Mouse (Mus musculus): ENCODE measurements around the gene Dnase2a. TPM values are rescaled to one million over a fixed set of nuclear protein-coding genes. Genes with fewer than 3 reads are reported as not detected.
"Not testable (repeated sequence)": the region's sequence is repeated elsewhere in the genome, so short reads cannot be mapped to it uniquely, and the experiment has no call there.

Gene Dnase2a
- polyA plus RNA-seq, 1 experiment from 2014 or later = 6.5 TPM

DNA sequence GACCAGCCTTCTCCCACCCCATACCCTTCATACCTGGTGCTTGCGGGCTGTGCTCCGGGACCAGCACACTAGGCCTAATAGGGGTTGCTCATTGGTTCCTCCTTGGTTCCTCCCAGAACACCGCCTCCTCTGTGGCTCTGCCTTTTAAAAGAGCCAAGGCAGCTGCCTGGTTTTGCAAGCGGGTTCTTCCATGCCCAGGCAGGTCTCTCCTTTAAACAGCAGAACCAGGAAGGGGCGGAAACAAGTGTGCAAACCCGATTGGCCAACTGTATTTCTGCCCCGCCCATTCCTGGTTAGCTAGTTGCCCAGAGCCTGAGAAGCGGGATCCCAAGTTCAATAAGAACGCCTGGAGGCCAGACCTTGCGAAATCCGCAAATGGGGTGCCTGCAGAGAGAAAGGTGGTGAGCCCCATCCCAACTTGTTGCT lies 14.6 kb upstream of the Dnase2a start, which contains the start of gene Gcdh:
Gene Gcdh, minus strand, starts transcription at position 213 of the 426 bp plus-strand sequence.
- Histone ChIP-seq H3K36me3 (peaks cover 21% of the 10 kb centered on the region), H3K27me3 (replicated peaks) (no peaks in the 10 kb centered on the region), H3K4me3 (peak within 1 kb of the TSS; percentile 70), H3K9me3 (no peaks in the 10 kb centered on the region), H3K27ac (no peak within 1 kb of the TSS), H3K4me2 (replicated peaks) (peak within 1 kb of the TSS; percentile 92), H3K4me1 (peaks cover 12% of the 10 kb centered on the region), H3K9ac (peak within 1 kb of the TSS; percentile 73)
- 0% methylated on average over 11 of the region's 11 CpGs for WGBS
- ATAC-seq (ENCODE audit: low FRiP score, low read depth) = peak; percentile 95

GRCm38 (mm10) chr8:84895963-84896362 lies 12.4 kb upstream of the Dnase2a start:
- no peak overlapping the region for H3K27ac ChIP-seq
- no peak overlapping the region for H3K4me2 ChIP-seq (replicated peaks)

GRCm38 (mm10) chr8:84901071-84901470 lies 7.3 kb upstream of the Dnase2a start:
- Histone ChIP-seq H3K9me3 (no peaks in the 10 kb centered on the region), H3K4me1 (peaks cover 13% of the 10 kb centered on the region), H3K27ac (no peak overlapping the region), H3K27me3 (replicated peaks) (peaks cover 14% of the 10 kb centered on the region; the same call in 1 of the 2 replicates), H3K9ac (no peak overlapping the region), H3K4me2 (replicated peaks) (no peak overlapping the region), H3K36me3 (no peaks in the 10 kb centered on the region), H3K4me3 (no peak overlapping the region)
- 76% methylated on average over 4 of the region's 4 CpGs for whole genome bisulfite sequencing
- ATAC-seq (ENCODE audit: low FRiP score, low read depth) = no peak

More at GRCm38 (mm10) chr8:84895963-84896362, 12.4 kb upstream of the Dnase2a start:
- Histone ChIP-seq H3K4me1 (peaks cover 12% of the 10 kb centered on the region), H3K36me3 (0 out of 2 replicates have a peak, but pooled peaks cover 4% of the 10 kb centered on the region), H3K9me3 (no peaks in the 10 kb centered on the region), H3K4me3 (no peak overlapping the region), H3K27me3 (replicated peaks) (peaks cover 1% of the 10 kb centered on the region; the same call in 1 of the 2 replicates), H3K9ac (no peak overlapping the region)
- no peak for ATAC-seq (ENCODE audit: low FRiP score, low read depth)
- WGBS = 90% methylated on average over 5 of the region's 5 CpGs

DNA sequence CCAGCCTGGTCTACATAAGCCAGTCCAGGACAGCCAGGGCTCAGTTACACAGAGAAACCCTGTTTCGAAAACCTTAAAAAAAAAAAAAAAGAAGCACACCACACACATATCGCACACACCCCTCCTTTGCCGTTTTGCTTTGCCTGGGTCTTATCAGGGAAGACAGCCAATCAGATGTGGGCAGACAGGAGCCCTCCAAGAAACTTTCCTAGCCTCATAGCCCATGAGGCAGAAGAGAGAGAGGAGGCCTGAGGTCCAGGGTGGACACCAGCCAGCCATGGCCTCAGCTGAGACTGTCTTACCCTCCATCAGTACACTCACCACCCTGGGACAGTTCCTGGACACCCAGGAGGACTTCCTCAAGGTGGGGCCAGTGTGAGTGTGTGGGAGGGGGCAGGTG lies 6.6 kb upstream of the Dnase2a start, which contains the start of gene Klf1:
Gene Klf1, plus strand, starts transcription at position 177 of the 400 bp plus-strand sequence.
- Histone ChIP-seq H3K4me3 (peak within 1 kb of the TSS; percentile 52), H3K27me3 (replicated peaks) (peaks cover 14% of the 10 kb centered on the region; the same call in 1 of the 2 replicates), H3K9ac (peak within 1 kb of the TSS; percentile 64), H3K27ac (no peak within 1 kb of the TSS), H3K9me3 (no peaks in the 10 kb centered on the region), H3K4me1 (peaks cover 13% of the 10 kb centered on the region), H3K36me3 (no peaks in the 10 kb centered on the region), H3K4me2 (replicated peaks) (peak within 1 kb of the TSS; percentile 93)
- whole genome bisulfite sequencing = 77% methylated on average over 3 of the region's 3 CpGs
- no peak for ATAC-seq (ENCODE audit: low FRiP score, low read depth)

GRCm38 (mm10) chr8:84902367-84902919 lies 5.9 kb upstream of the Dnase2a start:
- Histone ChIP-seq H3K4me2 (replicated peaks) (peak overlapping the region; percentile 93), H3K27me3 (replicated peaks) (peaks cover 14% of the 10 kb centered on the region; the same call in 1 of the 2 replicates), H3K36me3 (no peaks in the 10 kb centered on the region), H3K4me3 (peak overlapping the region; percentile 52), H3K27ac (no peak overlapping the region), H3K9ac (peak overlapping the region; percentile 64), H3K4me1 (peaks cover 13% of the 10 kb centered on the region), H3K9me3 (no peaks in the 10 kb centered on the region)
- 3% methylated on average over 24 of the region's 24 CpGs for WGBS
- ATAC-seq (ENCODE audit: low FRiP score, low read depth) = peak; percentile 46; the same call in 1 of the 2 replicates

DNA sequence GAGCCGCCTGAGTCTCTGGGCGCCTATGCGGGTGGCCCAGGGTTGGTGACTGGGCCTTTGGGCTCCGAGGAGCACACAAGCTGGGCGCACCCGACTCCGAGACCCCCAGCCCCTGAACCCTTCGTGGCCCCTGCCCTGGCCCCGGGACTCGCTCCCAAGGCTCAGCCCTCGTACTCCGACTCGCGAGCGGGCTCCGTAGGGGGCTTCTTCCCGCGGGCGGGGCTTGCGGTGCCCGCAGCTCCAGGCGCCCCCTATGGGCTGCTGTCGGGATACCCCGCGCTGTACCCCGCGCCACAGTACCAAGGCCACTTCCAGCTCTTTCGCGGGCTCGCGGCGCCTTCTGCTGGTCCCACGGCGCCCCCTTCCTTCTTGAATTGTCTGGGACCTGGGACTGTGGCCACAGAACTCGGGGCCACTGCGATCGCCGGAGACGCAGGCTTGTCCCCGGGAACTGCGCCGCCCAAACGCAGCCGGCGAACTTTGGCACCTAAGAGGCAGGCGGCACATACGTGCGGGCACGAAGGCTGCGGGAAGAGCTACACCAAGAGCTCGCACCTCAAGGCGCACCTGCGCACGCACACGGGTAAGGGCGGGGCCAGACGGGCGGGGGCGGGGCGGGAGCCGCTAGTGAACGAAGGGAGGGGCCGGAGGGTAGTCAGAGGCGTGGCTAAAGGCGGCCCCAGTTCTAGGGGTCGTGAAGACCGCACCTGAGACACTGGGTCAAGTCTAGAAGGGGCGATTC lies 5.3 kb upstream of the Dnase2a start:
- Histone ChIP-seq H3K9me3 (no peaks in the 10 kb centered on the region), H3K4me2 (replicated peaks) (peak overlapping the region; percentile 93), H3K27ac (no peak overlapping the region), H3K27me3 (replicated peaks) (peaks cover 14% of the 10 kb centered on the region; the same call in 1 of the 2 replicates), H3K4me1 (peaks cover 13% of the 10 kb centered on the region), H3K36me3 (no peaks in the 10 kb centered on the region), H3K4me3 (peak overlapping the region; percentile 52), H3K9ac (peak overlapping the region; percentile 64)
- ATAC-seq (ENCODE audit: low FRiP score, low read depth) = peak; percentile 87
- WGBS = under 1% methylated on average over 68 of the region's 68 CpGs

- no peaks in the 10 kb centered on the region for H3K36me3 ChIP-seq
- ATAC-seq (ENCODE audit: low FRiP score, low read depth) = no peak
- WGBS = 90% methylated on average over 7 of the region's 7 CpGs
- peaks cover 21% of the 10 kb centered on the region for H3K4me1 ChIP-seq
- no peak overlapping the region for H3K27ac ChIP-seq
- no peaks in the 10 kb centered on the region for H3K9me3 ChIP-seq
- peaks cover 19% of the 10 kb centered on the region for H3K27me3 ChIP-seq (replicated peaks)
- no peak overlapping the region for H3K9ac ChIP-seq
- no peak overlapping the region for H3K4me2 ChIP-seq (replicated peaks)
- no peak overlapping the region for H3K4me3 ChIP-seq
These were observed 4.0 kb upstream of the Dnase2a start for GRCm38 (mm10) chr8:84904351-84904750.

DNA sequence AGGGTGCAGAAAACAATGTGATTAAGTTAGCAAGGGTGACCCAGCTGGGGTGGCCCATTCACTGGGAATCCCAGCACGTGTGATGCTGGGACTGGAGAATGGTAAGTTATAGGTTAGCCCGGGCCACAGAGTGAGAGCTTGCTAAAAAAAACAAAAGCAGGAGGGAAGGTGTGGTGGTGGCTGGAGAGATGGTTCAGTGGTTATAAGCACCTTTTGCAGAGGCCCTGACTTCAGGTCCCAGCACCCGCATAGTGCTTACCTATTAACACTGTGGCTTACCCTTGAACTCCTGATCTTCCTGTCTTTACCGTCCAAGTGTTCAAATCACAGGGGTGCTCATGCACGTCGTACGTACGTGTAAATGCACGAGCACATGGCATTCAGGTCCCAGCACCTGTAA lies 1.3 kb upstream of the Dnase2a start:
- peaks cover 22% of the 10 kb centered on the region for H3K4me1 ChIP-seq
- peaks cover 18% of the 10 kb centered on the region for H3K36me3 ChIP-seq
- no peaks in the 10 kb centered on the region for H3K9me3 ChIP-seq
- no peak for ATAC-seq (ENCODE audit: low FRiP score, low read depth)
- no peak overlapping the region for H3K4me3 ChIP-seq
- H3K9ac ChIP-seq = no peak overlapping the region
- peaks cover 38% of the 10 kb centered on the region for H3K27me3 ChIP-seq (replicated peaks)
- no peak overlapping the region for H3K27ac ChIP-seq
- no peak overlapping the region for H3K4me2 ChIP-seq (replicated peaks)
- 91% methylated on average over 9 of the region's 9 CpGs for WGBS

- Histone ChIP-seq H3K4me2 (replicated peaks) (no peak overlapping the region), H3K27me3 (replicated peaks) (peaks cover 39% of the 10 kb centered on the region), H3K27ac (no peak overlapping the region), H3K9ac (no peak overlapping the region), H3K4me3 (no peak overlapping the region), H3K9me3 (no peaks in the 10 kb centered on the region), H3K36me3 (peaks cover 23% of the 10 kb centered on the region), H3K4me1 (peaks cover 22% of the 10 kb centered on the region)
- no peak for ATAC-seq (ENCODE audit: low FRiP score, low read depth)
- 76% methylated on average over 8 of the region's 8 CpGs for WGBS
These were observed 867 bp upstream of the Dnase2a start for GRCm38 (mm10) chr8:84907493-84907892.

GRCm38 (mm10) chr8:84907979-84908378 lies 381 bp upstream of the Dnase2a start:
- Histone ChIP-seq H3K4me2 (replicated peaks) (peak overlapping the region; percentile 69), H3K4me1 (peaks cover 23% of the 10 kb centered on the region), H3K36me3 (peaks cover 28% of the 10 kb centered on the region), H3K27me3 (replicated peaks) (peaks cover 40% of the 10 kb centered on the region), H3K4me3 (peak overlapping the region; percentile 48)
- not testable (repeated sequence) for ATAC-seq (ENCODE audit: low FRiP score, low read depth); H3K9ac ChIP-seq; H3K9me3 ChIP-seq; H3K27ac ChIP-seq
- WGBS = 39% methylated on average over 7 of the region's 7 CpGs

- WGBS = 47% methylated on average over 20 of the region's 20 CpGs
- Histone ChIP-seq H3K4me2 (replicated peaks) (peak overlapping the region; percentile 69), H3K4me3 (peak overlapping the region; percentile 48), H3K27ac (no peak overlapping the region), H3K4me1 (peaks cover 19% of the 10 kb centered on the region), H3K27me3 (replicated peaks) (peaks cover 53% of the 10 kb centered on the region), H3K36me3 (peaks cover 34% of the 10 kb centered on the region), H3K9ac (peak overlapping the region; percentile 57; the same call in 1 of the 2 replicates), H3K9me3 (no peaks in the 10 kb centered on the region)
- peak; percentile 16 for ATAC-seq (ENCODE audit: low FRiP score, low read depth)
These were observed 905 bp downstream of the Dnase2a start for GRCm38 (mm10) chr8:84909162-84909767.

GRCm38 (mm10) chr8:84909949-84910348 lies 1.6 kb downstream of the Dnase2a start:
- ATAC-seq (ENCODE audit: low FRiP score, low read depth) = no peak
- H3K4me1 ChIP-seq = peaks cover 19% of the 10 kb centered on the region
- H3K9ac ChIP-seq = no peak overlapping the region
- 75% methylated on average over 5 of the region's 5 CpGs for WGBS
- H3K4me2 ChIP-seq (replicated peaks) = no peak overlapping the region
- no peak overlapping the region for H3K4me3 ChIP-seq
- H3K36me3 ChIP-seq = peaks cover 41% of the 10 kb centered on the region
- peaks cover 60% of the 10 kb centered on the region for H3K27me3 ChIP-seq (replicated peaks)
- no peaks in the 10 kb centered on the region for H3K9me3 ChIP-seq
- H3K27ac ChIP-seq = no peak overlapping the region
